Mouse (Mus musculus): ENCODE data around the gene Olfr978. TPM values are rescaled to one million over a fixed set of nuclear protein-coding genes. Genes with fewer than 3 reads are reported as not detected.
"Not testable (repeated sequence)": the region's sequence is repeated elsewhere in the genome, so short reads cannot be mapped to it uniquely, and the experiment has no call there.

The Olfr978 gene
- total RNA-seq (2021): not detected

- intact Hi-C loops (cut with DNase I): no loop called here
- DNase-seq: no peak
These were observed at the start of gene Olfr978 for GRCm38 (mm10) chr9:39991813-39992212. TSS of gene Olfr978 (plus strand) at chr9:39992113.

GRCm38 (mm10) chr9:39951946-39952345 is 40.0 kb upstream of the Olfr978 start, which contains the start of gene Olfr975:
TSS of gene Olfr975 (minus strand) at chr9:39952046.
- no peak for DNase-seq
- intact Hi-C loops (cut with DNase I): no loop called here

DNA sequence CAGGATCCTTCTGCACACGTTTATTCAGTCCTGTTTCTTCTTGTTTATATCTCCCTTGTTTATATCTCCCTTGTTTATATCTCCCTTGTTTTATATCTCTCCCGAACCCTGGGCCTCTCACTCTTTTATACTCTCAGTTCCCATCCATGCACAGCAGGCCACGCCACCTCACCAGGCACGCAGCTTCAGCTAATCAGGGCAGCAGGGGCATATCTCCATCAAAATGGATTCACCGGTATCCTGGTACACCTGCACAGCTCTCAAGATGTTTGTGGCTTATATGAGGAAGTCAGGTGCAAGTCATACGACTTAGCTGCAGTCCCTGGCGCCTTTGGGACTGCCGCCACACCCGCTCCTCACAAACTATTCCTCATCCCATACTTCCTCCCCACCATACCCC is 30.9 kb upstream of the Olfr978 start, which contains the start of gene Olfr976:
Gene Olfr976, minus strand, starts transcription at position 101 of the 400 bp plus-strand sequence.
- intact Hi-C loops (cut with DNase I); DNase-seq: not testable (repeated sequence)

DNA sequence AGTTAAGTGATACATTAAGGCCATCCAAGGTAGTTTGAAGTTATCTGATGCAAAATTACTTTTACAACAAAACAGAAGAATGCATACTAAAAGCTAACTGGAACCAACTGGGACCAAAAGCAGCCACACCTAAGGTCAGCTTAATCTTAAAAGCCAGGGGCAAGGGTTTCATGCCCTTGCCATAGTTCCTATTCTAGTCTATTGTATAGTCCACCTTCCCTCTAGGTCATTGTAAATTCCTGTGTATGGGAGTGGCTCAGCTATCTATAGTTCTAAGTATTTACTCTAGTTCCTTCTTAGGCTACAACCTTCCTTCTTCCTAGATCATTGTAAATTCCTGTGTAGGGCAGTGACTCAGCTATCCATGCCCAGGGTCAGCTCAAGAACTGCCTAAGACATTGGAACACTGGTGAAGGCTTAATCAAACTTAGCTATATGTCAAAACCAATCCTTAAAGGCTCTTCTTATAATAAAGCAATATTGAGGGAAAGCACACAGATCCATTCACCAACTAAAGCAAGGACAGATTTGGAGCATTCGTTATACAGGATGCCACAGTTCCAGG is 15.2 kb upstream of the Olfr978 start:
- intact Hi-C loops (cut with DNase I); DNase-seq: not testable (repeated sequence)

- no peak for DNase-seq
- intact Hi-C loops (cut with DNase I): no loop called here
These were observed 11.5 kb downstream of the Olfr978 start, which contains the start of gene Olfr979 for GRCm38 (mm10) chr9:40003365-40003764. TSS of gene Olfr979 (minus strand) at chr9:40003465.

DNA sequence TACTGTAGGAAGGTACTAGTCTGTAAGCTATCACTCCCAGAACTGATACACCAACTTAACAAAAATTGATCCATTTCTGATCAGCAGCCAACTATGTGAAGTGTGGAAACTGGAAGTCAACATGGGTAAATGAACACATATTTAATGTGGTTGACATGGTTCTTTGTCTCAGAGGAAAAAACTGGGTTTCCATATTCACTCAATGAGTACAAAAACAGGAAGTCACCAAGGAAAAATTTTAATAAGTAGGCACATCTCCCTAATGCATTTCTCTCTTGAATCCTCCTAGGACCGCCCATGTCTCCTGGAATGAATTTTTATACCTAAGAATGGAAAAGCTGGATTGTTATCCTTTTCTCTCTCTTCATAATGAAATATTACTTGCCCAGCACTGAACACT is 17.6 kb downstream of the Olfr978 start, which contains the start of gene Olfr980:
Gene Olfr980, minus strand, starts transcription at position 101 of the 400 bp plus-strand sequence.
- intact Hi-C loops (cut with DNase I): no loop called here
- DNase-seq: no peak

DNA sequence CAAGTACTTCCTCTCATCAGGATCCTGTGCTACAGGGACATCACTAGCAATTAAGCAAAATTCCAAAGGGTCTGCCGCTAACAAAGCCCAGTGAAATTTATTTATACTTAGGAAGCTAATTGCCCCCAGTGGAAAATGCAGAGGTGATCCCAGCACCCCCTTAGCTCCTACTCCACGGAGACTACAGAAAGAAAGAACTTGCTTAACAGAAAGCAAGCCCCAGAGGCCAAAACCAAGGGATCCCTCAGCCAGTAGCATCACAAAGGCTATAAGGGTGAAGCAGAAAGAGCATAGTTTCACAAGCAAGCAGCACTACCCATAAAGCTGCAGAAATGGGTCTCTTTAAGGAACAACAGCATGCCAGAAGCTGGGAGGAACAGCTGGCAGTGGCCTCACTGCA is 29.3 kb downstream of the Olfr978 start, which contains the start of gene Olfr981:
Gene Olfr981, plus strand, starts transcription at position 301 of the 400 bp plus-strand sequence.
- DNase-seq: no peak
- intact Hi-C loops (cut with DNase I): no loop called here

Other genes starting within 250 kb of the Olfr978 start
- gene Olfr967, start 245.9 kb upstream of the Olfr978 start, total RNA-seq (2021): not detected
- not detected for gene Olfr968, start 208.9 kb upstream of the Olfr978 start, total RNA-seq (2021)
- gene Olfr969, start 201.2 kb upstream of the Olfr978 start, total RNA-seq (2021): not detected
- not detected for gene Olfr970, start 183.3 kb upstream of the Olfr978 start, total RNA-seq (2021)
- gene Olfr971, start 155.2 kb upstream of the Olfr978 start, total RNA-seq (2021): not detected
- gene Olfr972, start 125.7 kb upstream of the Olfr978 start, total RNA-seq (2021): not detected
- not detected for gene Olfr229, start 84.8 kb upstream of the Olfr978 start, total RNA-seq (2021)
- not detected for gene Olfr974, start 54.6 kb upstream of the Olfr978 start, total RNA-seq (2021)
- not detected for gene Olfr975, start 40.1 kb upstream of the Olfr978 start, total RNA-seq (2021)
- gene Olfr976, start 31.0 kb upstream of the Olfr978 start, total RNA-seq (2021): not detected
- gene Olfr979, start 11.4 kb downstream of the Olfr978 start, total RNA-seq (2021): not detected
- gene Olfr980, start 17.5 kb downstream of the Olfr978 start, total RNA-seq (2021): not detected
- not detected for gene Olfr981, start 29.4 kb downstream of the Olfr978 start, total RNA-seq (2021)
- not detected for gene Olfr982, start 81.7 kb downstream of the Olfr978 start, total RNA-seq (2021)
- not detected for gene Olfr983, start 101.5 kb downstream of the Olfr978 start, total RNA-seq (2021)
- gene Olfr984, start 122.1 kb downstream of the Olfr978 start, total RNA-seq (2021): not detected
- not detected for gene Olfr985, start 138.1 kb downstream of the Olfr978 start, total RNA-seq (2021)
- not detected for gene Tmem225, start 156.0 kb downstream of the Olfr978 start, total RNA-seq (2021)
- gene Olfr986, start 188.8 kb downstream of the Olfr978 start, total RNA-seq (2021): not detected
- 1 to 10 TPM; 2.5 to 3.0 TPM for gene Zfp202, start 200.2 kb downstream of the Olfr978 start, total RNA-seq (2021)

Data from heart, postnatal 36 days (tissue).